ENCODE assay signal across 10 mouse cellular contexts in genomic region chr11:116498596-116498995, GRCm38 (mm10). TPM values are rescaled to one million over a fixed set of nuclear protein-coding genes. Genes with fewer than 3 reads are reported as not detected.
DNase-seq lines count a peak whose midpoint lies in the region; ATAC-seq lines count a peak whose summit lies in the region.
"Had no signal": no experiment of that assay in that cellular context is flagged by ENCODE, and none has a peak within 500 bp of the region (broad histone marks: within the 10 kb centered on the region; RNA-seq: fewer than 3 reads in every experiment).

No protein-coding gene starts in this region.

- H3K27ac ChIP-seq in liver, embryonic 11.5 days (ENCODE audit: low read depth, low read length): no peak overlapping the region
- no peak overlapping the region for H3K27ac ChIP-seq in forebrain, embryonic 15.5 days (replicated peaks)
- no peak overlapping the region for H3K27ac ChIP-seq in liver, embryonic 12.5 days
- H3K27ac ChIP-seq in stomach, embryonic 15.5 days: no peak overlapping the region

- DNase-seq in liver, embryonic 11.5 days (ENCODE audit: low spot score): no peak
- no peak for DNase-seq in liver
- DNase-seq in cerebellum, postnatal 36 days: no peak
- DNase-seq in layer of hippocampus, adult 18-20 months (ENCODE audit: low spot score in 2 of 2): no peak
- DNase-seq in gastrocnemius, postnatal 14 days: no peak
- DNase-seq: thymus, postnatal 4 days had no signal

- H3K4me3 ChIP-seq in liver, embryonic 11.5 days (ENCODE audit: low read depth, low read length): peak overlapping the region; percentile 24
- peak overlapping the region; percentile 24 for H3K4me3 ChIP-seq in forebrain, embryonic 15.5 days
- H3K4me3 ChIP-seq in liver, embryonic 12.5 days: peak overlapping the region; percentile 21
- peak overlapping the region; percentile 21 for H3K4me3 ChIP-seq in stomach, embryonic 15.5 days (replicated peaks)

- peaks cover 15% of the 10 kb centered on the region; the same call in 1 of the 2 replicates for H3K4me1 ChIP-seq in liver, embryonic 11.5 days (replicated peaks; ENCODE audit: control insufficient read depth, insufficient read depth, low read length)
- peaks cover 15% of the 10 kb centered on the region for H3K4me1 ChIP-seq in forebrain, embryonic 15.5 days
- peaks cover 30% of the 10 kb centered on the region for H3K4me1 ChIP-seq in liver, embryonic 12.5 days
- peaks cover 15% of the 10 kb centered on the region; the same call in 1 of the 2 replicates for H3K4me1 ChIP-seq in stomach, embryonic 15.5 days

- no peaks in the 10 kb centered on the region for H3K27me3 ChIP-seq in liver, embryonic 11.5 days (replicated peaks; ENCODE audit: control insufficient read depth, insufficient read depth, low read length)
- no peaks in the 10 kb centered on the region for H3K27me3 ChIP-seq in forebrain, embryonic 15.5 days
- H3K27me3 ChIP-seq in liver, embryonic 12.5 days (replicated peaks): no peaks in the 10 kb centered on the region
- no peaks in the 10 kb centered on the region for H3K27me3 ChIP-seq in stomach, embryonic 15.5 days (replicated peaks)

- H3K36me3 ChIP-seq in liver, embryonic 11.5 days (ENCODE audit: control insufficient read depth, insufficient read depth, low read length): no peaks in the 10 kb centered on the region
- H3K36me3 ChIP-seq in forebrain, embryonic 15.5 days: no peaks in the 10 kb centered on the region
- no peaks in the 10 kb centered on the region for H3K36me3 ChIP-seq in liver, embryonic 12.5 days
- H3K36me3 ChIP-seq in stomach, embryonic 15.5 days: no peaks in the 10 kb centered on the region

- no peaks in the 10 kb centered on the region for H3K9me3 ChIP-seq in liver, embryonic 11.5 days (ENCODE audit: control insufficient read depth, low read length)
- H3K9me3 ChIP-seq in forebrain, embryonic 15.5 days: no peaks in the 10 kb centered on the region
- no peaks in the 10 kb centered on the region for H3K9me3 ChIP-seq in liver, embryonic 12.5 days (replicated peaks)
- H3K9me3 ChIP-seq in stomach, embryonic 15.5 days: no peaks in the 10 kb centered on the region

- no peak for ATAC-seq in liver, embryonic 11.5 days (replicated peaks; ENCODE audit: low FRiP score)
- no peak for ATAC-seq in forebrain, embryonic 15.5 days (replicated peaks)
- no peak for ATAC-seq in liver, embryonic 12.5 days
- no peak for ATAC-seq in stomach, embryonic 15.5 days (ENCODE audit: insufficient read depth, low FRiP score, low read depth)

- 32% methylated on average over 34 of the region's 34 CpGs for WGBS in liver, embryonic 11.5 days
- 32% methylated on average over 34 of the region's 34 CpGs for WGBS in forebrain, embryonic 15.5 days
- 39% methylated on average over 34 of the region's 34 CpGs for WGBS in liver, embryonic 12.5 days (ENCODE audit: insufficient replicate concordance)
- WGBS in stomach, embryonic 15.5 days: 28% methylated on average over 34 of the region's 34 CpGs

- intact Hi-C loops in gastrocnemius, postnatal 14 days (cut with DNase I; ENCODE audit: low total_unique reads): no loop called here

- H3K4me2 ChIP-seq in liver, embryonic 11.5 days: peak overlapping the region; percentile 58
- H3K4me2 ChIP-seq in forebrain, embryonic 15.5 days (replicated peaks): peak overlapping the region; percentile 36
- H3K4me2 ChIP-seq in liver, embryonic 12.5 days: peak overlapping the region; percentile 58
- H3K4me2 ChIP-seq in stomach, embryonic 15.5 days: peak overlapping the region; percentile 50

- no peak overlapping the region for H3K9ac ChIP-seq in liver, embryonic 11.5 days (ENCODE audit: low read depth, low read length)
- H3K9ac ChIP-seq in forebrain, embryonic 15.5 days (replicated peaks): 0 out of 2 replicates have a peak overlapping the region, but pooled peaks have one; percentile 22
- no peak overlapping the region; the same call in 1 of the 2 replicates for H3K9ac ChIP-seq in liver, embryonic 12.5 days
- no peak overlapping the region for H3K9ac ChIP-seq in stomach, embryonic 15.5 days

RNA-seq across cellular contexts. Expression of gene Prpsap1, which starts 4.6 kb away (rescaled TPM):
- 133 and 135 TPM in 2 replicates for polyA plus RNA-seq in liver, embryonic 11.5 days (2014; fragmentation: Nextera tagmentation; extraction: Ambion mirVana)
- 193 and 201 TPM in 2 replicates for polyA plus RNA-seq in forebrain, embryonic 15.5 days (2015; fragmentation: Nextera tagmentation; extraction: Ambion mirVana)
- polyA plus RNA-seq in liver, embryonic 12.5 days (2016; fragmentation: Nextera tagmentation; extraction: Ambion mirVana): 69.9 and 77.1 TPM in 2 replicates
- 196 and 218 TPM in 2 replicates for polyA plus RNA-seq in stomach, embryonic 15.5 days (2015; fragmentation: Nextera tagmentation; extraction: Ambion mirVana)
- 10 to 100 TPM; 87.0 to 91.5 TPM for total RNA-seq in layer of hippocampus, adult 18-20 months (2021)
- total RNA-seq in gastrocnemius, postnatal 14 days (2021): 10 to 100 TPM; 22.4 to 24.6 TPM

RNA-seq across cellular contexts. Expression of gene Sphk1, which starts 32.1 kb away (rescaled TPM):
- 39.0 and 44.1 TPM in 2 replicates for polyA plus RNA-seq in liver, embryonic 11.5 days (2014; fragmentation: Nextera tagmentation; extraction: Ambion mirVana)
- polyA plus RNA-seq in forebrain, embryonic 15.5 days (2015; fragmentation: Nextera tagmentation; extraction: Ambion mirVana): 2.2 and 2.4 TPM in 2 replicates
- 26.9 and 28.0 TPM in 2 replicates for polyA plus RNA-seq in liver, embryonic 12.5 days (2016; fragmentation: Nextera tagmentation; extraction: Ambion mirVana)
- 15.3 and 20.7 TPM in 2 replicates for polyA plus RNA-seq in stomach, embryonic 15.5 days (2015; fragmentation: Nextera tagmentation; extraction: Ambion mirVana)
- 1 to 10 TPM in 1 of 2 experiments, under 1 TPM in 1; 0.84 to 2.3 TPM for total RNA-seq in layer of hippocampus, adult 18-20 months (2021)
- 1 to 10 TPM; 1.6 to 2.6 TPM for total RNA-seq in gastrocnemius, postnatal 14 days (2021)
- total RNA-seq: neutrophil, adult 5-6 weeks had no signal

RNA-seq across cellular contexts. Expression of gene Qrich2, which starts 32.6 kb away (rescaled TPM):
- 0.16 TPM in 1 of 2 replicates, not detected in the other for polyA plus RNA-seq in liver, embryonic 11.5 days (2014; fragmentation: Nextera tagmentation; extraction: Ambion mirVana)
- polyA plus RNA-seq in forebrain, embryonic 15.5 days (2015; fragmentation: Nextera tagmentation; extraction: Ambion mirVana): not detected in 2 replicates
- polyA plus RNA-seq in liver, embryonic 12.5 days (2016; fragmentation: Nextera tagmentation; extraction: Ambion mirVana): not detected in 2 replicates
- 0.46 and 0.50 TPM in 2 replicates for polyA plus RNA-seq in stomach, embryonic 15.5 days (2015; fragmentation: Nextera tagmentation; extraction: Ambion mirVana)
- total RNA-seq in layer of hippocampus, adult 18-20 months (2021): not detected
- total RNA-seq in gastrocnemius, postnatal 14 days (2021): not detected
- total RNA-seq: neutrophil, adult 5-6 weeks had no signal
